Mouse (Mus musculus): ENCODE data around the gene Ube2d2b. TPM values are rescaled to one million over a fixed set of nuclear protein-coding genes. Genes with fewer than 3 reads are reported as not detected.

Ube2d2b gene
- polyA plus RNA-seq (2016; fragmentation: Nextera tagmentation; extraction: Ambion mirVana) = 0.11 and 0.40 TPM in 2 replicates

DNA sequence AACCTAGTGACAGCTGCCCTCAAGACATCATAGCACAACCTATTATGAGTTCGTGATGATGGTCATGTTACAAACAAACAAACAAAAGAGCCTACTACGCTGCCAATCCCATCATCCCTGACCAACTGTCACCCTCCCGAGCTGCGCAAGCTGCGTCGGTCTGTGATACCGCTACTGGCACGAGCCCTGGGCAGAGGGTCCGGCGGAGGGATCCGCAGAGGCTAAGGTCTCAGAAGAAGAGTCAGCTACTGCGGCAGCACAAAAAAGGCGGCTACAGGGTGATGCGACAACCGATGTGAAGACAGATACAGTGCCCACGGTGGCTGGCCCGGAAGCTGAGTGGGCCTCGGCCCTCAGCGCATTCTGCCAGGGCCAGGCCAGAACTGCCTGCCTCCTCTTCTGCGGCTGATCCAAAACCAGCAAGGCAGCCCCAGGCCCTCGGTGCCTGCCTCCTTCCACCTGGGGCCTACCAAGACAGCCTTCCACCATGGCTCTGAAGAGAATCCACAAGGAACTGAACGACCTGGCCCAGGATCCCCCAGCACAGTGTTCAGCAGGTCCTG, at the start of gene Ube2d2b:
Gene Ube2d2b, plus strand, starts transcription at position 102 of the 563 bp plus-strand sequence.
- no peaks in the 10 kb centered on the region for H3K27me3 ChIP-seq (ENCODE audit: low read depth, poor library complexity, severe bottlenecking)
- no peak within 1 kb of the TSS for H3K4me3 ChIP-seq
- peaks cover 12% of the 10 kb centered on the region for H3K36me3 ChIP-seq
- H3K27ac ChIP-seq = no peak within 1 kb of the TSS
- DNase-seq (ENCODE audit: low spot score) = no peak
- 95% methylated on average over 22 of the region's 22 CpGs for WGBS
- H3K4me1 ChIP-seq = no peaks in the 10 kb centered on the region
- no peaks in the 10 kb centered on the region for H3K9me3 ChIP-seq (replicated peaks)

DNA sequence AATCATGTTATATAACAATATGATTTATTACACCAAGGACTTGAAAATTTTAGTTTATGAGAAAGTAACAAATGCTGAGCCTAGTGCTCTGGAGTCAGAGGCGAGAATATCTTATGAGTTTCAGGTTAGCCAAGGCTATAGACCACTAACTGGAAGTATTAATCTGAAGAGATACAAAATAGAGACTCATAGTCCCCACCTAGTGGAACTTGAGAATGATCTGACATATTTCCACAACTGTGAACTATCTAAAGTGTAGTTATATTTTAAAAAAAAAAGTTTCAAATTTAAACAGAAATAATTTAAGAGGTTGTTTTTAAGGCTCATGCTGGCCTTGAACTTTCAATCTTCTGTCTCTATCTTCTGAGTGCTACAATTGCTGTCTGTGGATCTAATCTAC, 47.5 kb upstream of the Ube2d2b start:
- H3K4me1 ChIP-seq = no peaks in the 10 kb centered on the region
- no peaks in the 10 kb centered on the region for H3K27me3 ChIP-seq (ENCODE audit: low read depth, poor library complexity, severe bottlenecking)
- no peak overlapping the region for H3K27ac ChIP-seq
- no peak overlapping the region for H3K4me3 ChIP-seq
- H3K9me3 ChIP-seq (replicated peaks) = no peaks in the 10 kb centered on the region
- H3K36me3 ChIP-seq = peaks cover 31% of the 10 kb centered on the region
- WGBS = 92% methylated on average over 1 of the region's 1 CpGs
- no peak for DNase-seq (ENCODE audit: low spot score)

DNA sequence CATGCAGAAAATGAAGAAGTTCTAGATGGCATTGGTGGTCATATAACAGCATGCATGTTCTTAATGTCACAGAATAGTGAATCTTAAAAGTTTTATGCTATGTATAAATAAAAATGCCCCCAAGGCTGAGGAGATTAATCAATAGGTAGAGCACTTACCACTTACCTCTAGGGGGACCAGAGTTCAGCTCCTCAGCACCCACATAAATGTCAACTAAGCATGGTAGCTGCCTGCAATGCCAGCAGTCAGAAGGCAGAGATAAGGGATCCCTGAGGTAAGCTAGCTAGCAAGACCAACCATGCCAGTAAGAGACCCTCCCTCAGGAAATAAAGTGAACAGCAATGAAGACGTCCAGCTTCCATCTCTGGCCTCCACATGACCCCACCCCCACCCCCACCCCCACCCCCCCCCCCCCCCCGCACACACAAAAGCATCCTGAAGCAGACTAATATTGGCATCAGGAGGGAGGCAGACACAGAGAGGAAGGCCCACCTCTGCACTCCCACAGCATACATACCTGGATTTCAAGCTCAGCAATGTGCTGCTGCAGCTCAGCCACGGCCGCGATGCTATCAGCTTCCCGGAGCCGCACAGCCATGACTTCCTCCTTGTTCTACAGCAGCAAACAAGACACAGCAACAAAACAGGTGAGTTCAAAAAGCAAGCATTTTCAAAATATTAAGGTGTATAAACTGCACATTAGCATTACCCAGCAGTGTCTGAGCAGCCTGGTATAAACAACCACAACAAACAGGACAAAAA, 42.0 kb upstream of the Ube2d2b start:
- no peaks in the 10 kb centered on the region for H3K4me1 ChIP-seq
- 84% methylated on average over 6 of the region's 7 CpGs for WGBS
- H3K36me3 ChIP-seq = peaks cover 31% of the 10 kb centered on the region
- H3K27me3 ChIP-seq (ENCODE audit: low read depth, poor library complexity, severe bottlenecking) = no peaks in the 10 kb centered on the region
- H3K4me3 ChIP-seq = no peak overlapping the region
- DNase-seq (ENCODE audit: low spot score) = no peak
- no peaks in the 10 kb centered on the region for H3K9me3 ChIP-seq (replicated peaks)
- H3K27ac ChIP-seq = no peak overlapping the region

DNA sequence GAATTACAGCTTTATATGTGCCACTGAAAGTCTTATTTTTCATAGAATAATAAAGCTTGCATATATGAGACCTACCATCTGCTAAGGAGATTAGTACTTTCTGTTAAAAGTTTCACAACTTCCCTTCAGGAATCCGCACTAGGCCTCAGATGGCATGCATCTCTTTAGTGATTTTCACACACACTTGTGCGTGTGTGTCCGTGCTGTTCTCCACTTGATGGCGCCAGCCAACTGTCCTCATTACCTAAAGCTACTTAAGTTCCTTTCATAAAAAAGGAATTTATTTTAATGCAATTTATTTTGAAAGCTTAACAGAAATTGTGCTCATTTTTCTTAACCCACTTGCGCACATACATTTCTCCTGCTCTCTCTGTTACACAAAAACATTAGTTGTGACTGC, 40.4 kb upstream of the Ube2d2b start:
- 80% methylated on average over 5 of the region's 5 CpGs for WGBS
- H3K9me3 ChIP-seq (replicated peaks) = no peaks in the 10 kb centered on the region

GRCm38 (mm10) chr5:107791966-107792365, 37.9 kb upstream of the Ube2d2b start:
- Histone ChIP-seq H3K27me3 (ENCODE audit: low read depth, poor library complexity, severe bottlenecking) (no peaks in the 10 kb centered on the region), H3K36me3 (peaks cover 29% of the 10 kb centered on the region), H3K4me1 (no peaks in the 10 kb centered on the region), H3K9me3 (replicated peaks) (no peaks in the 10 kb centered on the region), H3K4me3 (no peak overlapping the region), H3K27ac (no peak overlapping the region)
- 88% methylated on average over 2 of the region's 2 CpGs for WGBS
- no peak for DNase-seq (ENCODE audit: low spot score)

More for the DNA sequence above, 40.4 kb upstream of the Ube2d2b start:
- Histone ChIP-seq H3K4me3 (no peak overlapping the region), H3K27ac (no peak overlapping the region), H3K36me3 (peaks cover 29% of the 10 kb centered on the region), H3K27me3 (ENCODE audit: low read depth, poor library complexity, severe bottlenecking) (no peaks in the 10 kb centered on the region), H3K4me1 (no peaks in the 10 kb centered on the region)
- no peak for DNase-seq (ENCODE audit: low spot score)

DNA sequence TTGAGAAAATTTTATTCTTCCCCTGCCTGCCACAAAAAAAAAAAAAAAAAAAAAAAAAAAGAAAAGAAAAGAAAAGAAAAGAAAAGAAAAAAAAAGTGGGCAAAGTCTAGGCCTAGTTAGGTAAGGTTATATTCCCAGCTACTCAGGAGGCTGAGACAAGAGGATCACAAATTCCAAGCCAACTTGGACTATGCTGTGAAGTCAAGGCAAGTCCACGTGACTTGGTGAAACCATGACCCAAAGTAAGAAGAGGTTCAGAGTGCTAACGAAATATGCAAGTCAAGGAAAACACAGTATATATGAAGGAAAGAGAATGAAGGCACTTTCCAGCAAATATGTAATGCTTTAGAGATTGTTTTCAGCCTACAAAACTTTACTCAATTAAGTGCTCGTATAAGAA, 37.4 kb upstream of the Ube2d2b start:
- no peak for DNase-seq (ENCODE audit: low spot score)
- Histone ChIP-seq H3K27me3 (ENCODE audit: low read depth, poor library complexity, severe bottlenecking) (no peaks in the 10 kb centered on the region), H3K36me3 (peaks cover 28% of the 10 kb centered on the region), H3K27ac (no peak overlapping the region), H3K4me1 (no peaks in the 10 kb centered on the region), H3K4me3 (no peak overlapping the region), H3K9me3 (replicated peaks) (no peaks in the 10 kb centered on the region)
- WGBS = 91% methylated on average over 3 of the region's 3 CpGs

GRCm38 (mm10) chr5:107793258-107793657, 36.6 kb upstream of the Ube2d2b start:
- no peaks in the 10 kb centered on the region for H3K9me3 ChIP-seq (replicated peaks)
- H3K36me3 ChIP-seq = peaks cover 28% of the 10 kb centered on the region
- no peak overlapping the region for H3K4me3 ChIP-seq
- H3K27ac ChIP-seq = no peak overlapping the region
- DNase-seq (ENCODE audit: low spot score) = no peak
- H3K4me1 ChIP-seq = no peaks in the 10 kb centered on the region
- 73% methylated on average over 3 of the region's 3 CpGs for WGBS
- no peaks in the 10 kb centered on the region for H3K27me3 ChIP-seq (ENCODE audit: low read depth, poor library complexity, severe bottlenecking)

DNA sequence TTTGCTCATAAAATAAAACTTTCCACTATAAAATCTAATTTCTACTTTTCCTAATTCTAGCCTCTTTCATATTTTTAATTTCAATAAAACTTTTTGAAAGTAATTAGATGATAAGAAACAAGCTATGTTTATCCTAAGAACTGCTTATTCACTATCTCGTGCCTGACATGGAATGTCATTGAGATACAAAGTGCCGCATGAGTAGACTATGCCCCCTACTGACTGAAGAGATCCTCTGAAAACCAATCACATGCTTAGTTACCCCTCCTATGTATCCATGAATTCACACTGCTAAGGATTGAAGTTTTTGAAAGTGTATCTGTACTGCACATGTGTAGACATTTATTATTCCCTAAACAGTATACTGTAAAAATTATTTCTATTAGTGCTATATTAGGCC, 36.0 kb upstream of the Ube2d2b start:
- WGBS = 77% methylated on average over 2 of the region's 2 CpGs
- H3K4me1 ChIP-seq = no peaks in the 10 kb centered on the region
- peaks cover 35% of the 10 kb centered on the region for H3K36me3 ChIP-seq
- H3K9me3 ChIP-seq (replicated peaks) = no peaks in the 10 kb centered on the region
- H3K4me3 ChIP-seq = no peak overlapping the region
- no peak for DNase-seq (ENCODE audit: low spot score)
- H3K27ac ChIP-seq = no peak overlapping the region
- H3K27me3 ChIP-seq (ENCODE audit: low read depth, poor library complexity, severe bottlenecking) = no peaks in the 10 kb centered on the region

- Histone ChIP-seq H3K4me3 (no peak overlapping the region), H3K27me3 (ENCODE audit: low read depth, poor library complexity, severe bottlenecking) (no peaks in the 10 kb centered on the region), H3K4me1 (no peaks in the 10 kb centered on the region), H3K36me3 (peaks cover 43% of the 10 kb centered on the region), H3K9me3 (replicated peaks) (no peaks in the 10 kb centered on the region), H3K27ac (no peak overlapping the region)
- WGBS = 92% methylated on average over 6 of the region's 6 CpGs
- DNase-seq (ENCODE audit: low spot score) = no peak
Measured at GRCm38 (mm10) chr5:107798290-107798689, 31.6 kb upstream of the Ube2d2b start.

DNA sequence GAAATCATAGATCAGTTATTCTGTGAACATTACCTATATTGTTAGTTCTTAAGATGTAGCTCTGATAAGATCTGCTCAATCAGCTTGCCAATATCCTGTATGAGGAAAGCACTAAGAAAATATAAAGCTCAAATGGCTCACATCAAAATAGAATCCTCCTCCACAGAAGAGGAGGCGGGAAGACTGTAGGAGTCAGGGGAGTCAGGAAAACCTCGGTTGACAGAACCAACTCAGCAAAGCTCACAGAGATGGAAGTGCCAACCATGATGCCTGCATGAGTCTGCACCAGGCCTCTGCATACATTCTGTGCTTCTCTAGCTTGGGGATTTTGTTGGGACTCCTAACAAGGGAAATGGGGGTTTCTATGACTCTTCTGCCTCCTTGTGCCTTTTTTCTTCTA, 28.7 kb upstream of the Ube2d2b start:
- WGBS = 84% methylated on average over 2 of the region's 2 CpGs
- Histone ChIP-seq H3K27me3 (ENCODE audit: low read depth, poor library complexity, severe bottlenecking) (no peaks in the 10 kb centered on the region), H3K4me3 (no peak overlapping the region), H3K9me3 (replicated peaks) (no peaks in the 10 kb centered on the region), H3K4me1 (no peaks in the 10 kb centered on the region), H3K36me3 (peaks cover 32% of the 10 kb centered on the region), H3K27ac (no peak overlapping the region)
- DNase-seq (ENCODE audit: low spot score) = no peak

GRCm38 (mm10) chr5:107802621-107803020, 27.3 kb upstream of the Ube2d2b start:
- H3K9me3 ChIP-seq (replicated peaks) = no peaks in the 10 kb centered on the region
- no peaks in the 10 kb centered on the region for H3K4me1 ChIP-seq
- no peak overlapping the region for H3K27ac ChIP-seq
- H3K4me3 ChIP-seq = no peak overlapping the region
- H3K27me3 ChIP-seq (ENCODE audit: low read depth, poor library complexity, severe bottlenecking) = no peaks in the 10 kb centered on the region
- no peak for DNase-seq (ENCODE audit: low spot score)
- peaks cover 21% of the 10 kb centered on the region for H3K36me3 ChIP-seq

DNA sequence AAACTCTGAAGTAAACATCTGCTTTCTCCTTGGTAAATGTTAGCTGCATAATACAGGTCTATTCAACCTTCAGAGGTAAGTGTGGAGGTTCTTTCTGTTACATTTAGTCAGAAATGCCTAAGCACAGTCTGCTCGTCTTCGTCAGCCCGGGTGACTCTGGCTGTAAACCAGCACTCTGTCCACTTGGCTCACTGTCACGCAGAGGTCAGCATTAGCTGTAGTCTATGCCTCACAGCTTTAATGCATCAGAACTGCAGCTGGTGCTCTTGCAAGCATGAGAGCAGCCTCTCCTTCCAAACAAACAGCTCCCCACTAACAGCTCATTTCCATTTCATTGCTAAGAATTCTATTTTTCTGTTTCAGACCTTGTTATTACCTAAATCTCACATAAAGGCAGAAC, 22.4 kb upstream of the Ube2d2b start:
- Histone ChIP-seq H3K36me3 (peaks cover 34% of the 10 kb centered on the region), H3K4me3 (no peak overlapping the region), H3K9me3 (replicated peaks) (no peaks in the 10 kb centered on the region), H3K27ac (no peak overlapping the region), H3K4me1 (no peaks in the 10 kb centered on the region), H3K27me3 (ENCODE audit: low read depth, poor library complexity, severe bottlenecking) (no peaks in the 10 kb centered on the region)
- no peak for DNase-seq (ENCODE audit: low spot score)
- 86% methylated on average over 4 of the region's 4 CpGs for WGBS

GRCm38 (mm10) chr5:107814651-107815050, 15.2 kb upstream of the Ube2d2b start:
- WGBS = 94% methylated on average over 2 of the region's 2 CpGs
- H3K36me3 ChIP-seq = peaks cover 79% of the 10 kb centered on the region

More at GRCm38 (mm10) chr5:107814651-107815050, 15.2 kb upstream of the Ube2d2b start:
- no peak for DNase-seq (ENCODE audit: low spot score)
- Histone ChIP-seq H3K27me3 (ENCODE audit: low read depth, poor library complexity, severe bottlenecking) (no peaks in the 10 kb centered on the region), H3K4me3 (no peak overlapping the region), H3K27ac (no peak overlapping the region), H3K9me3 (replicated peaks) (no peaks in the 10 kb centered on the region), H3K4me1 (no peaks in the 10 kb centered on the region)
